Mouse (Mus musculus) testis, adult 2 months (tissue): ENCODE measurements at regions not wholly inside any gene's neighbourhood (a gene's known extent, or its start where the extent isn't known, plus 50 kb on each side); places are given as distances from the start of the nearest gene placed in this dataset.

ENCODE experiments used
- CTCF ChIP-seq: fragments of 200-500 bp; IDR thresholded peaks from 2 replicates; pipeline ENCODE4 v1.5.1; 2012; ENCODE audit warnings: low read depth, mild to moderate bottlenecking, inconsistent platforms, low read length, moderate library complexity; ENCODE audit not compliant: control insufficient read depth, insufficient read depth, insufficient replicate concordance
- POLR2A ChIP-seq: fragments of 200-500 bp; IDR thresholded peaks from 2 replicates; pipeline ENCODE4 v1.6.1; 2012; ENCODE audit warnings: low read depth, mild to moderate bottlenecking, inconsistent platforms, low read length, moderate library complexity; ENCODE audit not compliant: control insufficient read depth

- no peak for TF ChIP-seq POLR2A
- TF ChIP-seq CTCF = no peak
Measured at GRCm38 (mm10) chr1:137955139-137955538, 220.4 kb downstream of the Ptprc start.
